Mouse (Mus musculus): Measurements from ENCODE around the gene Atoh8.

Atoh8 gene

DNA sequence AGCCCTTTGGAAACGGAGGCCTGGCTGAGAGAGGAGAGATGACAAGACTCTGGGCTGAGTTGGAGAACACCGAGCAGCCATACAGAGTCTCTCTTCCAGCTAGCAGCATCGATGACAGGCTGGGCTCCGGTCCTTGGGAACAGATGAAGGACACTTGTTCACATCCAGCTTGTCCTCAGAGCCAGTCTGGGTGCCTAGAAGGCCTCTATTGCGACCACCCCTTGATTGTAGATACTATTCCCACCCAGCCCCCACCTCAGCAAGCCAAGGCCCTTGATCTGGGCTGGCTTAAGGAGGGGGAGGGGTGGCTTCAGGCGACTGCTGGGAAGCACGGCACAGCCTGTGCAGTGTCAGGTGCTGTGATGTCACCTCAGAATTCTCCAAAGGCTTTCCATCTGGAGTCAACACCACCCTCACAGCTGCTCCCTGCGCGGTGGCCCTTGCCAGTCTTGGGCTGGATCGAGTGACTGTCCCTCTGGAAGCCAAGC lies 19.3 kb upstream of the Atoh8 start:
- DNase-seq (ENCODE audit: extremely low spot score) = no peak

DNA sequence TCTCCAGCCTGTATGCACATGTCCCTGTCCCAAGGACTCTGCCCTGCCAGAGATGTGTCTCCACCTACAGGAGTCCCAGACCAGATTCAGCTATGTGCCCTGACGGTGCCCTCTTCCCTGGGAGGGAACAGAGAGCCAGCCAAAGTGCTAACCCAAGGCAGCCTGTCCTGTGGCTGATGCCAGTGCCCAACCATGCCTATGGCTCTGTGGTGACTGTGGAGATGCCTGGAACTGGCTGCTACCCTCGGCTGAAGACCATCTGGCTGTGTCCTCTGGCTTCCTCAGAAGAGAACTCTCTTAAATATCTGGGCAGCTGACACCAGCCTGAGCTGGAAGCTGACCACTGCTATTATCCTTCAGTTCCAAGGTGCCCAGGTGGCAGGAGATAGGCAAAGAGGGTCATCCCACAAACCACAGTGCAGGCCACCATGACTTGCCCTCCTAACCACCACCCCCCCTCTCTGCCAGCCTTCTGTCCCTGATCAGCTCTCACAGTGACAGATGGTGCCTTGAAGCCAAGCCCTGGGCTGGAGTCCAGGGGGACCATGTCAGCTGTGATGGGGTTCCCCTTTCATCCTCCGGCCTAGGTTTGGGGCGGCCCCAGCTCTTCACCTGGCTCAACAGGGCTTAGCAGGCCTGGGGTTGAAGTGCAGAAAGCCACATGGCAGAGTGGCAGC lies 18.7 kb upstream of the Atoh8 start:
- no peak for DNase-seq (ENCODE audit: extremely low spot score)

- no peak for DNase-seq (ENCODE audit: extremely low spot score)
Measured at GRCm38 (mm10) chr6:72253168-72253567, 17.8 kb upstream of the Atoh8 start.

- DNase-seq (ENCODE audit: extremely low spot score) = no peak
Measured at GRCm38 (mm10) chr6:72252433-72252832, 17.1 kb upstream of the Atoh8 start.

GRCm38 (mm10) chr6:72249981-72250380 lies 14.6 kb upstream of the Atoh8 start:
- no peak for DNase-seq (ENCODE audit: extremely low spot score)

- no peak for DNase-seq (ENCODE audit: extremely low spot score)
Measured at GRCm38 (mm10) chr6:72248150-72248914, 13.0 kb upstream of the Atoh8 start.

DNA sequence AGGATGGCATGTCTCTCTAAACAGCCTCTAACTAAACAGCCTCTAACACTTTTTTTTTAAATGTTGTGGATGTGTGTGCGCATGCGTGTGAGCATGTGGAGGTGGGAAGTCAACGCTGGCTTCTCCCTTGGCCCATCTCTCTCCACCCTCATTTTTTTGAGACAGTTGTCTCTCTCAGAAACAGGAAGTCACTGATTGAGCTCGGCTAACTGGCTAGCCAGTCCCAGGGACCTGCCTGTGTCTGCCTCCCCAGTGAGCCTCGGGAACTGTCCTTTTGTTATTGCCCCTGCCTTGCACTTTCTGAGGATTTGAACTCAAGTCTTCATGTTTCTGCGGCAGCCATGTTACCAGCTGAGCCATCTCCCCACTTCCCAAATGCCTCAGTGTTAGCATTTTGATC lies 10.9 kb upstream of the Atoh8 start:
- no peak for DNase-seq (ENCODE audit: extremely low spot score)

- no peak for DNase-seq (ENCODE audit: extremely low spot score)
Measured at GRCm38 (mm10) chr6:72244569-72245285, 9.3 kb upstream of the Atoh8 start.

DNA sequence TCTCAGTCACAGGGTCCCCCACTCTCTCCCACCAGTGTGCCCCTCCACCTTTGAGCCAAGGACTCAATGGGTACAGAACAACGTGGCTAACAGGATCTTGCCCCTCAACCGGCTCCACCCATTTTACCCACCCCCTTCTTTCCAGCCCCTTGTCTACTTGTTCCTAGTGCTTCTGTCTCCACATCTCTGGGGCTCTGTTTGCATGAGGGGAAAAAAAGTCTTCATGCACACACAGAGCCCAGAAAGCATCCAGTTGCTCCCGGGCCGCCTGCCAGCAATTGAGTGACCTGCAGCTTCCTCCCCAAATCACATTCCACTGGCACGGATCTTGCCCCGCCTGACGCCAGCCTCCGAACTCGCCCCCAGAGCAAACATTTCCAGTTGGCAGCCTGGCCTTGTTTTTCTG lies 8.8 kb upstream of the Atoh8 start:
- no peak for DNase-seq (ENCODE audit: extremely low spot score)

DNA sequence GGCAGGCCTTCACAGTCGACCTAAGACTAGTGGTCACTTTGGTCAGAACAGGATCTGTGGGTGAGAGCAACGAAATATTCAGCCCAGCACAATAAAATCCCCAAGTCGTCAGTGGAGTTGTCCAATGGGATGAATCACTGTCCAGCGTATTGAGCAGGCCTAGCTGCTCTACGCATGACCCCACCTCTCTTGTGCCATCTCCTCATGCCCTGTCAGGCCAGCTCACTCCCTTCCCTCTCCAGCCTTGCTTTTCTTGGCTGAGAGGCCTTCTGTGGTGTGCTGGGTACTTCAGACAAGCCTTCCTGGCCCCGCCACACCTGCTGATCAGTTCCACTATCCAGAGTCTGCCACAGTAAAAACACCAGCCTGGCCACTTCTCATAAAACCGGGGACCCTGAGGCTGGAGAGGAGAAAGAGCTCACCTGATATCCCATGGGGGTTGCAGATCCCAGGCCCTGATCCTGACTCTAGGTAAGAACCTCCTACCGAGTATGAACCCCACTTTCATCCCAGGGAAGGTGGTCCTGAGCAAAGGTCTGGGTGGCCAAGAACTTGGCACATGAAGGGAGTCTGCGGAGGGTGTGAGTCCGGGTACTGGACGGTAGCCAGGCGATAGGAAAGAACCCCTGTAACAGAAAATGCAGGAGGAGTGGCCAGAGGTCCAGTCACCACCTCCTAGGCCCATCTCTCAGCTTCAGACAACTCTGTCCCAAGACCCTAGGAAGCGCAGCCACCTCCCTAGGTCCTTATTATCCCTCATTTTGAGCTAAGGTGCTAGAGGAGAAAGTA lies 7.3 kb upstream of the Atoh8 start:
- no peak for DNase-seq (ENCODE audit: extremely low spot score)

DNA sequence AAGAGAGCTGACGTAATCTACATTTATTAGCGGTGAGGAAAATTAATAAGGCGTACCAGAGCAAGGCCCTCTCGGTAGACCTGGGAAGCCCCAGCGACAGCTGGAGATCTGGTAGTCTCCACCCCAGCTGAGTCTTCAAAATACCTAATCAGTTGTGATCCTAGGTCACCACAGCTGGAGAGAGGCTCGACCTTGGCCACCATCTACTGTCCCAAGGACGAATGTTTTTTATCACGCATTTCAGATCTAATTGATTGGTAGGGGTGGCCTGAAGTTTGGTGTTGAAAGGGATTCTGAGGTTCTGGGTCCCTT lies 6.4 kb upstream of the Atoh8 start:
- DNase-seq (ENCODE audit: extremely low spot score) = no peak

DNA sequence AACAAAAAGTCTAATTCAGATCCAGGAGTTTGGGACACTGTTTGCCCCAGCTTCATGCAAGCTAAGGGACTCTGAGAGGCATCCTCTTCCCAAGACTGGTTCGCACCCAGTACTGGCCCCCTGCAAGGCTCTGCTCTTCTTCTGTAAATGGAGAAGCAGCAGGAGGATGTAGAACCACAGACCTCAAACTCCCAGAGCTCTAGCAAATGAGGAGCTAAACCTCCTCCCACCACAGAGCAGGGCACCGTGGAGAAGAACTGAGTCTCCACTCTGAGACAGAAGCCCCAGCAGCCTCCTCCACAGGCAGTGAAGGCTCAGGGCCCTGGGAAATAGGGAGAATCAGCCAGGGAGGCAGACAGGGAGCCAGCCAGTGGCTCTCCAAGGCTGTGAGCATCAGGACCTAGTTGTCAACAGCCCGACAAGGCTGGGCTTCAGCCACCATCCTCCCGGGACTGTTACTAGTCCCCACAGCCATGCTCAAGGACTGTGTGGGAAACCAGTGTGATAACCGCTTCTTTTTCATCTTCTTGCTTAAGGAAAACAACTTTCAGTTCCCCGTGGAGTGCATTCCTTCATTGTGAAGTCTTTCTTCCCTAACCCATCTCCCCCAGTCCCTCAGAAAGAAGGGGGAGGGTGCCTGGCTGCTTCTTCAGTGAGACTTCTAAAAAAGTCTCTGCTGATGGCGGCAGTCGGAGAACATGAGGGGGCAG lies 5.9 kb upstream of the Atoh8 start:
- no peak for DNase-seq (ENCODE audit: extremely low spot score)

GRCm38 (mm10) chr6:72240042-72240441 lies 4.7 kb upstream of the Atoh8 start:
- DNase-seq (ENCODE audit: extremely low spot score) = no peak

DNA sequence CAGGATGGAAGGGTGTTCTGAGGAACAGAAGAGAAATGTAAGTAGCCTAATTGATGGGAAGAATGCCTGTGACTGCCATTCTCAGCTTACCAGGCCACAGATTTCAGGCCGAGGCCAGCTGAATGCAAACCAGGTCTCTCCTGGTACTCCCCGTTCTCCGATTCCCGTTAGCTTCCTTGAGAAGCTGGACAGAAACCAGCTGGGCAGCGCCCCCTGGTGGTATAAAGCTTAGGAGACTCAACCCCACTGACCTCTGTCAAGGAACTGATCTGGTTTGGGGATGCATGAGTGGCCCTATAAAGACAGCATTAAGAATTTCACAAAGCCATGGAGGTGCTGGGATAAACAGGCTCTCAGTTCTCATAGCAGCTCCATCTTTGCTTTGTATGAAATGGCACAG lies 1.7 kb upstream of the Atoh8 start:
- peak; percentile 87 for DNase-seq (ENCODE audit: extremely low spot score)

DNA sequence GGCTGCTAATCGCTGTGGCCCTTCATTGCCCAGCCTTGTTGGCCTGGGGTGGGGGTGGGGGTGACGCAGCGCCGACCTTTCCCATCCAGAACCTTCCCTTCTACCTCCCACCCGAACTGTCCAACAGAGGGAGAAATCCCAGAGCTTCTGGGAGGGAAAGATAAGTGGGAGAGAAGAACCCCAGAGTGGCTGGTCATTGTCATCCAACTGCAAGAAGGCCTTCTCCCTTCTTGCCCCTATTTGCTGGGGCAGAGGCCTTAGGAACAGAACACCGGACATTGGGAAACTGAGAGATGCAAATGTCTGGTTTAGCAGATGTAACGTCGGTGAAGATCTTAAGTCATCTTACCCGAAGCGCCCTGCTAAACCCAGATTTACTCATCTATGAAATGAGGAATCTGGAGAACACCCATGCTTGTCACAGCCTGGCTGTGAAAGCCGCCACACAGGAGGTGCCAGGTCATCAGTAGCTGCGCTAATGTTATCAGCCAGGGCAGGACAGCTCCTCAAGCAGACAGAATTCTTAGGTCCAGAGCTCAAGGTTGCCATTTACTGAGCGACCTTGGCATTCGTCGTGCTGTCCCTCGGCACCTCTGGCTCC lies 530 bp upstream of the Atoh8 start:
- no peak for DNase-seq (ENCODE audit: extremely low spot score)

DNA sequence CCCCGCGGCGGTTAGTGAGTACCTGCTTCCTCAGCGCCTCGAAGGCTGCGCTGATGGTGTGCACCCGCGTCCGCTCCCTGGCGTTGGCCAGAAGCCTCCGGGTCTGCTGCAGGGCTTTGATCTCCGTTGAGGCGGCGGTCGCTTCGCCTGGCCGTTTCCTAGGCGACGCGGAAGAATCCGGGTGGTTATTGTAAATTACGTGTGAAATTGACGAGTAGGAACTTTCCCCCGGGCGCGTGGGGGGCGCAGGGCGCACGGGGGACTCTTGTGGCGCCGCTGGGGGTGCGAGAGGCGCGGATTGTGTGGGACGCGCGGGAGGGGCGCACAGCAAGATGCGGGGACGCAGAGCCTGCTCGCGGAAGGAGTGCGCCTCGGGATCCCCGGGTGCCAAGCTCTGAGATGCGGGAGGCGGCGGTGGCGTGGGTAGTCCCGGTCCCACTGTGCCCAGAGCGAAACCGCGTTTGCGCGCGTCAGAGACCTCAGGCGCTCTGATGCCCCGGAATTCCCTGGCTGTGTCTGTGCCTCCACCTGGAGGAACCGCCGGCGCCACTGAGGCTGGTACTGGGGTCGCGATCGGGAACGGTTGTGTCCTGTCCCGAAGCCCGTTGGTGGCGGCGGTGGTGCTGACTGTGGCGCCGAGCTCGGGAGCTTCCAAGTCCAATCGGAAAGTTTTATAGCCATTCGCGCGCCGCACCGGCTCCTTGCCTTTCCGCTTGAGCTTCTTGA lies 842 bp downstream of the Atoh8 start:
- DNase-seq (ENCODE audit: extremely low spot score) = peak; percentile 81

DNA sequence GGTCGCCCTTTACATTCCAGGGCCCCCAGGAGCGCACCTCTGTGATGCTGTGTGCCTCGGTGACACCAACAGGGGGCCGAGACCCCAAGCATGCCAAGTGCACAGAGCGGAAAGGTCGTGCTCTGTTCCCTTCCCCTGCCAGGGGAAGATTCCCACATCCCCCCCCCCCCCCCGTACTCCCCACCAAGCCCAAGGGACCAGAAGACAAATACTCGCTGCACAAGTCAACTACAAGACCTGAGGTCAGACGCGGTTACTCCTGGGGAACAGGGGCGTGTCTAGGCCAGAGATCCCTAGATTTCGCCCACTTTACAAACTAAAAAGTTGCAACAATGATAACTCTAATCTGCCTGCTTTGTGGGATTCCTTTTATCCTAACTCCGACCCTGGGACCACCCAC lies 1.4 kb downstream of the Atoh8 start:
- peak; percentile 75 for DNase-seq (ENCODE audit: extremely low spot score)

DNA sequence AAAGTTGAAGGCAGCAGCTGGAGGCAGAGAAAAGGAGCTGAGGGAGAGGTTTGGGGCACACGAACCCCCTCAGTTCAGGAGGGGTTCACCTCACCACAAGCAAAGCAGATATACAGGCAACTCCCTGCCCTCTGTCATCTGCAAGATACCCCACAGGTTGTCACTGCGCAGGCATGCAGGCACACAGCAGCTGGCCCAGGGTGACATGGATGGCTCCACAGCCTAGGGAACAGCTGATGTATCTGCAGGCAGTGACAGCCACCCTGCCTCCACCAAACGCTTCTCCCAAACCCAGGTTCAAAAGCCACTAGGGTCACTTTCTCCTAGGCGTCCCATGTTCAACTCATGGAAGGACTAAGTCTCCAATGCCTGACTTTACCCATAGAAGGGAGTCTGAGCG lies 2.5 kb downstream of the Atoh8 start:
- DNase-seq (ENCODE audit: extremely low spot score) = no peak

GRCm38 (mm10) chr6:72232411-72232810 lies 3.0 kb downstream of the Atoh8 start:
- DNase-seq (ENCODE audit: extremely low spot score) = no peak

- no peak for DNase-seq (ENCODE audit: extremely low spot score)
Measured at GRCm38 (mm10) chr6:72230875-72231274, 4.5 kb downstream of the Atoh8 start.
